Mouse (Mus musculus) lung, embryonic 14.5 days (tissue): ENCODE measurements at regions not wholly inside any gene's neighbourhood (a gene's known extent, or its start where the extent isn't known, plus 50 kb on each side); places are given as distances from the start of the nearest gene placed in this dataset.
A peak's percentile ranks its signal among the peaks of the same experiment; 100 is the strongest.

ENCODE experiments used
- ATAC-seq: fragments of 200-750 bp; cut with Nextera tagmentation; 2 replicates; pipeline ENCODE4 v1.8.0; 2017; ENCODE audit warnings: mild to moderate bottlenecking, moderate TSS enrichment, moderate library complexity; ENCODE audit not compliant: insufficient read depth
- DNase-seq: peaks from one replicate; pipeline ENCODE4 v3.0.0-alpha.2; 2015
- H3K27ac ChIP-seq: fragments of 300-500 bp; sonication (generic); 2 replicates; pipeline ENCODE4 v1.5.1; 2014; ENCODE audit warnings: low read depth, mild to moderate bottlenecking, moderate library complexity
- H3K27me3 ChIP-seq: fragments of 300-500 bp; sonication (generic); 2 replicates; pipeline ENCODE4 v1.6.1; 2014; ENCODE audit warnings: low read length, control low read depth; ENCODE audit not compliant: insufficient read depth
- H3K36me3 ChIP-seq: fragments of 300-500 bp; sonication (generic); 2 replicates; pipeline ENCODE4 v1.6.1; 2014; ENCODE audit warnings: control low read depth; ENCODE audit not compliant: insufficient read depth
- H3K4me1 ChIP-seq: fragments of 300-500 bp; sonication (generic); 2 replicates; pipeline ENCODE4 v1.6.1; 2014; ENCODE audit warnings: antibody characterized with exemption, control low read depth; ENCODE audit not compliant: insufficient read depth
- H3K4me2 ChIP-seq: fragments of 300-500 bp; sonication (generic); 2 replicates; pipeline ENCODE4 v1.6.1; 2014; ENCODE audit warnings: mild to moderate bottlenecking
- H3K4me3 ChIP-seq: fragments of 300-500 bp; sonication (generic); 2 replicates; pipeline ENCODE4 v1.5.1; 2014; ENCODE audit warnings: low read depth, low read length
- H3K9ac ChIP-seq: fragments of 300-500 bp; sonication (generic); 2 replicates; pipeline ENCODE4 v1.6.1; 2014
- H3K9me3 ChIP-seq: fragments of 300-500 bp; sonication (generic); 2 replicates; pipeline ENCODE4 v1.6.1; 2016; ENCODE audit warnings: low read depth, low read length, control low read depth
- CTCF ChIP-seq: IDR thresholded peaks from 2 replicates; pipeline ENCODE4 v1.5.1; 2016; ENCODE audit warnings: antibody characterized with exemption, low read depth
- WGBS: fragments of 180-500 bp; shearing (Covaris S2); extraction: QIAGEN DNeasy Blood & Tissue Kit; methylation state at CpG from one replicate; pipeline ENCODE4 v1.1.7; 2014; 5-methylcytosine and 5-hydroxymethylcytosine counted together

DNA sequence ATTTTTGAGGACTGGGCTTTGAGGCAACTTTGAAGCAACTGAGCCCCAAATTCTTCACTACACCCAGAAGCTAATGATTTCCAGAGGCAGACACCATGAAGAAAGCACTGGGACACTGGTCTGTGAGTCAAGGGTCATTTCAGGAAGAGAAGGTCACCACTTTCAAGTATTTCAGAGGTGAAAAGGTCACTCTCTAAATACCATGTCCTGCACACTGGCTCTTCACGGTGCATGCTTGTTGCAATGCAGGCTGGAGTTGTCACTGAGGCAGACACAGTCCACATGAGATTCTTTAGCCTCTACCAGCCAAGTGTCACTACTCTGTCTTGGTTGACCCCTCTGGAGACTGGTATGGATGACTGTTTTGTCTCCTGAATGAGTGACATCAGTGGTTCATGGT is 320.7 kb upstream of the Npvf start:
- no peak overlapping the region for H3K27ac ChIP-seq
- ATAC-seq = no peak
- no peak overlapping the region for H3K4me2 ChIP-seq
- H3K4me3 ChIP-seq = no peak overlapping the region
- no peak overlapping the region for H3K9ac ChIP-seq
- H3K27me3 ChIP-seq = no peaks in the 10 kb centered on the region
- TF ChIP-seq CTCF = no peak
- H3K4me1 ChIP-seq = peaks cover 18% of the 10 kb centered on the region
- H3K9me3 ChIP-seq = no peaks in the 10 kb centered on the region
- no peak for DNase-seq
- 25% methylated on average over 1 of the region's 1 CpGs for WGBS
- no peaks in the 10 kb centered on the region for H3K36me3 ChIP-seq

GRCm38 (mm10) chr6:50976973-50977372 is 322.7 kb upstream of the Npvf start:
- no peak overlapping the region for H3K9ac ChIP-seq
- DNase-seq (no peak), ATAC-seq (no peak)
- WGBS = 32% methylated on average over 7 of the region's 7 CpGs
- H3K36me3 ChIP-seq = no peaks in the 10 kb centered on the region
- H3K4me1 ChIP-seq = peaks cover 28% of the 10 kb centered on the region
- no peak for TF ChIP-seq CTCF
- H3K4me2 ChIP-seq = no peak overlapping the region
- no peak overlapping the region for H3K27ac ChIP-seq
- no peak overlapping the region for H3K4me3 ChIP-seq
- H3K27me3 ChIP-seq = no peaks in the 10 kb centered on the region
- no peaks in the 10 kb centered on the region for H3K9me3 ChIP-seq

DNA sequence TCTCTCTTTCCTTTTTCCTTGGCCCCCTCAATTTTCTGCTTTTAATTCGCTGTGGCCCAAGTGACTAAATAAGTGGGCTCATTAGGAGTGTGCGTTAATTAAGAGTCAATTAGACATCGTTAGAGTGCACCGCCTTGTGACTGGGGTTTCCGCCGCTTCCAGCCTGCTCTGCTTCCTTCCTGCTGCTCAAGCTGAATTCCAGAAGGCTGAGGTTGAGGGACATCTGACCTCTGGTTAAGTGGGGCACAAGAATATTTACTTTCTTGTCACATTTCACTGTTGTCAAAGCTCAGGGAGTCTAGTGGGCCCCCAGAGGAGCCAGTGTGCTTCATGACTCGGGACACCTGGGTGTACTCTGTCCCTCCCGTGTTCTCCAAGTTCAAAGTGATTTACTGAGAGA is 323.1 kb upstream of the Npvf start:
- WGBS = 25% methylated on average over 8 of the region's 8 CpGs
- peaks cover 28% of the 10 kb centered on the region for H3K4me1 ChIP-seq

GRCm38 (mm10) chr6:50978016-50978415 is 323.8 kb upstream of the Npvf start:
- Histone ChIP-seq H3K4me1 (peaks cover 31% of the 10 kb centered on the region), H3K9ac (no peak overlapping the region), H3K27ac (peak overlapping the region; percentile 55), H3K36me3 (no peaks in the 10 kb centered on the region), H3K9me3 (no peaks in the 10 kb centered on the region), H3K4me3 (no peak overlapping the region), H3K27me3 (no peaks in the 10 kb centered on the region), H3K4me2 (no peak overlapping the region)
- no peak for TF ChIP-seq CTCF
- no peak for ATAC-seq
- 18% methylated on average over 4 of the region's 4 CpGs for WGBS
- no peak for DNase-seq

More for the DNA sequence above, 323.1 kb upstream of the Npvf start:
- Histone ChIP-seq H3K36me3 (no peaks in the 10 kb centered on the region), H3K27me3 (no peaks in the 10 kb centered on the region), H3K9ac (no peak overlapping the region), H3K4me2 (no peak overlapping the region), H3K9me3 (no peaks in the 10 kb centered on the region), H3K4me3 (no peak overlapping the region), H3K27ac (no peak overlapping the region)
- DNase-seq (peak; percentile 53), ATAC-seq (no peak)
- no peak for TF ChIP-seq CTCF

- Histone ChIP-seq H3K36me3 (no peaks in the 10 kb centered on the region), H3K4me1 (peaks cover 37% of the 10 kb centered on the region), H3K4me2 (no peak overlapping the region), H3K27me3 (no peaks in the 10 kb centered on the region), H3K27ac (peak overlapping the region; percentile 55), H3K9ac (no peak overlapping the region), H3K4me3 (no peak overlapping the region), H3K9me3 (no peaks in the 10 kb centered on the region)
- 19% methylated on average over 3 of the region's 3 CpGs for WGBS
- TF ChIP-seq CTCF = no peak
- DNase-seq = peak; percentile 61
- 0 out of 2 replicates have a peak, but pooled peaks have one; percentile 28 for ATAC-seq
These were observed 324.3 kb upstream of the Npvf start for GRCm38 (mm10) chr6:50978571-50978970.

- H3K4me1 ChIP-seq = peaks cover 41% of the 10 kb centered on the region
- 31% methylated on average over 1 of the region's 1 CpGs for WGBS
- ATAC-seq = no peak
These were observed 325.5 kb upstream of the Npvf start for GRCm38 (mm10) chr6:50979764-50980163.

GRCm38 (mm10) chr6:50980311-50980710 is 326.1 kb upstream of the Npvf start:
- ATAC-seq = no peak
- H3K36me3 ChIP-seq = no peaks in the 10 kb centered on the region
- DNase-seq = no peak
- no peak for TF ChIP-seq CTCF
- H3K27ac ChIP-seq = no peak overlapping the region
- H3K9me3 ChIP-seq = no peaks in the 10 kb centered on the region
- H3K4me3 ChIP-seq = no peak overlapping the region
- WGBS = 78% methylated on average over 4 of the region's 4 CpGs
- peaks cover 41% of the 10 kb centered on the region for H3K4me1 ChIP-seq
- no peak overlapping the region for H3K9ac ChIP-seq
- no peak overlapping the region for H3K4me2 ChIP-seq
- H3K27me3 ChIP-seq = no peaks in the 10 kb centered on the region

More at GRCm38 (mm10) chr6:50979764-50980163, 325.5 kb upstream of the Npvf start:
- DNase-seq = no peak
- Histone ChIP-seq H3K27ac (no peak overlapping the region), H3K4me2 (no peak overlapping the region), H3K36me3 (no peaks in the 10 kb centered on the region), H3K27me3 (no peaks in the 10 kb centered on the region), H3K9ac (no peak overlapping the region), H3K9me3 (no peaks in the 10 kb centered on the region), H3K4me3 (no peak overlapping the region)
- no peak for TF ChIP-seq CTCF

GRCm38 (mm10) chr6:50981702-50982309 is 327.6 kb upstream of the Npvf start:
- no peak for TF ChIP-seq CTCF
- no peak overlapping the region for H3K9ac ChIP-seq
- WGBS = 23% methylated on average over 7 of the region's 7 CpGs
- no peak overlapping the region for H3K4me2 ChIP-seq
- H3K27ac ChIP-seq = peak overlapping the region; percentile 72; the same call in 1 of the 2 replicates
- H3K9me3 ChIP-seq = no peaks in the 10 kb centered on the region
- H3K4me3 ChIP-seq = no peak overlapping the region
- H3K36me3 ChIP-seq = no peaks in the 10 kb centered on the region
- H3K4me1 ChIP-seq = peaks cover 41% of the 10 kb centered on the region
- no peaks in the 10 kb centered on the region for H3K27me3 ChIP-seq
- no peak for ATAC-seq
- no peak for DNase-seq
